Mouse (Mus musculus) CD4-positive, CD25-positive, alpha-beta regulatory T cell, adult 9 weeks (primary cell): Measurements from ENCODE around the gene Ccin. TPM values are rescaled to one million over a fixed set of nuclear protein-coding genes. Genes with fewer than 3 reads are reported as not detected.

Source experiments
- polyA plus RNA-seq: library from polyadenylated mRNA; unstranded; fragments of 100-300 nt; shearing (Covaris generic); gene quantifications from one replicate; pipeline ENCODE4 v1.2.1, GENCODE M21; 2017

The Ccin gene
- not detected for polyA plus RNA-seq

DNA sequence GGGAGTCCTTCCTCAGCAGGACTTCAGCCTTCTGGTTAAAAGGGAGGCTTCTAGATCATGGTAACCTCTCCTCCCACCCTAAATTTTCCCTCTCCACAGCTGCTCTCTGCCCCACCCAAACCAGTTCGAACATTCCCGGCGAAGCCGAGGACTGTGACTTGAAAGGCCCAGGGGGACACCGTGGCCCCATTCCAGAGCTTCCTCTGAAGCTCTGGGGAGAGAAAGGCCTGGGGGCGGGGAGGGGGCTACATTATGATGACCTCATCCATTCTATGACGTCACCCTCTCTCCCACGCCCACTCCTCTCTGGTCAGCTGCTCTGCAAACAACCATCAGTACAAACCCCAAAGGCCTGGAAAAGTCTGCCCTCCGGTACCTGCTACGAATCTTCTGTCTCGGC, at the start of gene Ccin:
Gene Ccin, plus strand, starts transcription at position 303 of the 400 bp plus-strand sequence.

DNA sequence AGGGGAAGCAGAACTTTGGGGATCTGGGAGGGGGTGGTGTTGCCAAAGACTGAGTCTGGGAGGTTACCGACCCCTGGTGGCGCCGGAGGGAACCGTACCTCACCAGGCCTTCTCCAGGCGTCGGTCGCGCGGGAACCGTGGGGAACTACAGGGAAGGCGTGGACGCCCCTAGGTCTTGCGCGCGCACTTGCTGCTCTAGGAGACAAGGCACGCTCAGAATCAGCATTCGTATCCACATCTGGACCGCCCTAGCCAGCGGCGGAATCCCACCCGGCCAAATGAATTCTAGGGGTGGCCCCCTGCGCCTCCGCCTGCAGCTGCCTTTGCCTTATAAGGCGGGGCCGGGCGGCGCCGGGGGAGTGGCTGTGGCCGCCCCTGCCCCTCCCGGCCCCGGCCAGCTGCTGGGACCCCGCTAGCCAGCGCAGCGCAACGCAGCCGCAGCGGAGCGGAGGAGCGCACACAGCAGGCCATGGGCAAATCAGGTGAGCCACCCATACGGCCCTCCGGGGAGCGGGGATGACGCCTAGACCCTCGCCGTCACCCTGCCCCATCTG, 25.9 kb upstream of the Ccin start, which contains the start of gene Glipr2:
Gene Glipr2, plus strand, starts transcription at position 110 of the 554 bp plus-strand sequence.

DNA sequence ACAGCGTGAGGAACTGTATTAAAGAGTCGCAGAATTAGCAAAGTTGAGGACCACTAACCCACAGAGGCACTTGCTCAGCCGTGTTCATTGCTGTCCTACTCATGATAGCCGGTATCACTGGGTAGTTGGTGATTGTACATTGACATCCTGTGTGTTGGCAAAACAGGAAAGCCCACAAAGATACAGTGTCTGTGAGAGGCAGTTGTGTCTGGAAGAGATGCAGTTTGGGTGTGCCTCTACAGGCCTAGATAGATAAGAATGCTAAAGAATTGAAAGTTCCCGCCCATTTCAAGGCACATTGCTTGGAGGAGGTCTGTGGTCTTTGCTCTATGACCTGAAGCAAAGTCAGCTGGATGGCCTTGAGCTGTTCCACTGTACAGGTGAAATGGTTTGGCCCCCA, 20.8 kb downstream of the Ccin start, which contains the start of gene Clta:
Gene Clta, plus strand, starts transcription at position 327 of the 400 bp plus-strand sequence.

Other genes starting within 250 kb of the Ccin start
- not detected for gene Olfr159, start 212.5 kb upstream of the Ccin start, polyA plus RNA-seq
- 0.22 TPM for gene Olfr156, start 159.6 kb upstream of the Ccin start, polyA plus RNA-seq
- 0.22 TPM for gene Olfr157, start 143.3 kb upstream of the Ccin start, polyA plus RNA-seq
- gene Olfr155, start 131.9 kb upstream of the Ccin start, polyA plus RNA-seq = not detected
- gene Reck, start 108.0 kb upstream of the Ccin start, polyA plus RNA-seq = 3.1 TPM
- gene Glipr2, start 26.1 kb upstream of the Ccin start, polyA plus RNA-seq = 205 TPM
- 70.4 TPM for gene Clta, start 21.0 kb downstream of the Ccin start, polyA plus RNA-seq
- gene Gne, start 100.7 kb downstream of the Ccin start, polyA plus RNA-seq = 31.0 TPM